Mouse (Mus musculus) kidney, adult 9 months (tissue): ENCODE measurements around the gene Ehbp1.

Experiments
- DNase-seq: peaks from one replicate; pipeline ENCODE4 v3.0.0; 2022

Ehbp1 gene

DNA sequence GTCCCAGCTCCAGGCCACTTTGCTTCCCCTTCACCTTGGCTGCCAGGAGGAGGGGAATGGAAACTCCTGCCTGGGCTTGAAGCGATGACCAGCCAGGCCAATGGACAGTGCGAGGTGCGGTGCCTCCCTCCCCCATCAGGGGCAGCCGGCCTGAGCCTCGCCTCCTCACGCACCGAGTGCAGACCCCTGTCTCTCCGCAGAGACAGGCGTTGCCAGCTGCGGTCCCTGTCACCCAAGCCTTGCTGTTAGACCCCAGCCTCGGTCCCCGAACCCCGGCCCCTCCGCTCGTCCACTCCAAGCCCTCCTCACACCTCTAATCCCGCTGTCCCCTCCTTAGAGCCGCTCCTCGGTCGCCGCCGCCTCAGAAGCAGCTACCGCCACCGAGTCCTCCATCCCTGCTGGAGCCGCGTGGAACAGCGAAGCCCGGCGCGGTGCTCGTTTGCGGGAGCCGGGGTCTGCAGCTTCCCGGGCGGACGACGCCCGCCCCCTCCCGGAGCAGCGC lies 55.7 kb downstream of the Ehbp1 start:
- DNase-seq, result peak; percentile 69

DNA sequence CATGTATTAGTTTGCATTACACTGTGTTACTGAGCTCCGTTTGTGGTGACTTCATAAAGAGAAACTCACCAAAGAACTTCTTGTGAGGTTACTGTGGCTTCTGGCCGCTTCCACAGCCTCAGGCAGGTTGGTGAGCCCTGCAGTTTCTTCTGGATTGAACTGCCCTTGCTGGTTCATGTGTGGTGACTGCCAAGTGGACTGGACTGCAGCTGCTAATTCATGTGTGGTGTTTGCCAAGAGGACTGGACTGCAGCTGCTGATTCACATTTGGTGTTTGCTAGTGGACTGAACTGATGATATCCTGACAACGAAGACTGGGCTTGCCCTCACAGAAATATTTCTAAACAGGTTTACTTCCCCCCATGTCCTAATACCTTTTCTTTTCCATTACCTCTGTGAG lies 65.4 kb downstream of the Ehbp1 start:
- no peak for DNase-seq

DNA sequence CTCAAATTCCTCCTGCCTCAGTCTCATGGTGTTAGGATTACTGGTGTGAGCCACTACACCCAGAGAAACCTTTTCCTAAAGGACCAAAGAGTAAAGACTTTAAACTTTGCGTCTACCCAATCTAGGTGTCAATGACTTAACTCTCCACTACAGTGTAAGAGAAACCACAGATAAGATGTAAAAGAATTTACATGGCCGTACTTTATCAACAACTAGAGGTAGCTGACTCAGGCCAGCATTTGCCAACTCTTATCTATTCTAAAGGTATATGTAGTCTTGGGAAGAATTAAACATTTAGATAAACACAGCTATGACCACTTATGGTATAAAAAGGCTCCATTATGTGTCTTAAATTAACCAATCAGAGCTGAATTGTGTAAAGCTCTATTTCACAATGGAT lies 67.9 kb downstream of the Ehbp1 start:
- DNase-seq, result no peak

DNA sequence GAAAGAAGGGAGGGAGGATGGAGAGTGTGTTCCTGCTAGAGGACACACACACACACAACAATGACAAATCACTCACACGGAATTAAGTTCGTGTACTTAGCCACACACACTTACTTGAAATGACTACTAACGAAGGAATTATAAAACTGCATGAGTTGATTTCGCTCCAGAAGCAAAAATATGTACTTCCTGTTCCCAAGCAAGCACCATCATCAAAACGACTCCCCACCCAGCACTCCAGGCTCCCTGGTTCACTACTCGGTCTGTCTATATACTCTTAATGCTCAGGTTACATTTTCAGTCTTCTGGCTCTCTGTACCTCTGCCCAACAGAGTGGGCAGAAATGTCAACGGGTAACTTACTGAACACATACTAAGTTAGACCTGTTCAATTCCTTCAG lies 68.7 kb downstream of the Ehbp1 start:
- DNase-seq, result no peak

DNA sequence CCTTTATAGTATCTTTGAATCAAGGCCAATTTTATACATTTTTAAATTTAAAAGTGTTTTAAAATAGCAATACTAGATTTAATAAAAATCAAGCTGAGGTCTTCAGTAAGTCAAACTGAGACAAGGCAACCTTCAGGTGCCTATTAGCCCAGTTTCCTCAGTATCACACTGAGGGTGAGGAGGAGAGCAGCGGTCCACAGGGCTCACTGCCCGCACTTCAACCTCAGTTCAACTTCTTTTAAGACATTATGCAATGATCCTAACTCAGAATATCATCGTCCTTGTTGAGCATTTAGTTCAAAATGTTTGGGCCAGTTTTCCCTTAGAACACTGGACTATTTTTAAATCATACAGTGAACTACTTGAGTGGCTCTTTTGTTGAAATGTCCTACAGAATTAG lies 70.2 kb downstream of the Ehbp1 start:
- DNase-seq, result peak; percentile 37

DNA sequence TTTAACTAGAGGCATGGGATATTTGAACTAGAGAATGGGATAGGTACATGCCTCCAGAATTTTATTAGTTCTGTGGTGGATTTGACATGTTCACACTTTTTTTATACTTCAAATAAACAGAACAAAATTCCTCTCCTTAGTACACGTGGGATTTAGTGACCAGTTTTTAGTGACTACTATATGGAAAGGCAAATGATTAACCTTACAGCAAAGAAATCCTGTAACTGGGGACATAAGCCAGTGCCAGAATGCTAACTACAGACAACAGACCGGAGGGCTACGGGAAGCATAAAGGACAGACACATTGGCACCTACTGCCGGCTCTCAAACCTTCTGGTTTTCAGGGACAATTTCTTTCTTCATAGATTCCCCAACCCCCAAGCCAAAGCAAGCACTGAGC lies 72.4 kb downstream of the Ehbp1 start:
- peak; percentile 11 for DNase-seq

DNA sequence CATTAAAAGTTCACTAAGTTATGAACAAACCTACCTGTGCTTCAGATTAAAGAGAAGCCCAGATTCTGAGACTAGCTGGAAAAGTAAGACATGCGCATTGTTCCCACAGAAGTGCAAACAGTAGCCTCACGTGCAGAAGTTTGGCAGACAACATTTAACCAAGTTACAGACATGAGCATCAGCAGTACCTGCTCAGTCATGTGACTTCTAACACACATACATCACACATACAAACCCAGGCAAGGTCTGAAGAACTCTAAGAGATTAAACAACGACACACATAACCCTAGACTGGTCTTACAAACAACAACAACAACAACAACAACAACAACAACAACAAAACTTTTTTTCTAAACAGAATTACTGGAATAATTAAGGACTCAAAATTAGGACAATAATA lies 72.9 kb downstream of the Ehbp1 start:
- no peak for DNase-seq

DNA sequence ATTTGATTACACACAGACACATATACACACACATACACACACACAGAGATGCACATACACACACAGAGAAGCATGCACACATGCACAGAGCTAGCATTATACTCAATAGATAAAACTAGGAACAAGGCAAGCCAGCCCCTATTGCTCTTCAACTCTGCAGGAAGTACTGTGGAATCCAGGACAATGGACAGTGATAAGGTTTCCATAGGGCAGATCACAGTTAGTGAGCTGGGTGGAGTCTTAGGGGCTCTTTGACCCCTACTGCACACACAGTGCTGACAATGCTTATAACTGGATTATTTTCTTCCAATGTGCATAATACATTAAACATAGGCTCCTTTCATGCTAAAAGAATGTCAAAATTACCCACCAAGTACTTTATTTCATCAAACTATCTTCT lies 75.1 kb downstream of the Ehbp1 start:
- DNase-seq, result no peak

DNA sequence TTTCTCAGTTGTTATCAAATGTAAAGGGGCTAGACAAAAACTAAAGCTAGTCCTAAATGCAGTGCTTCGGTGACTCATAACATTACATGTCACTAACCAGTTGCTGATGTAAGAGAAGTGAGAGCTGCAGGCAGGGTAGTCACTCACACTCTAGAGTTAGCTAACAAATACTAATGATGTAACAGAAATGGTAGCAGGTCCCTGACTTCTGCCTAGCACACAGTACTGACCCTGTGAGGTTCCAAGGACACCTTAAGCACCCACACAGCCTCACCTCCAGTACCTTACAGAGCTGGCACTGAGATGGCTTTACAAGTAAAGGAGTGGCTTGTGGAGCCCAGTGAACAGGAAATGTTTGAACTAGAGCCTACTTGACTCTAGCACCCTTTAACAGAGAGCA lies 86.7 kb downstream of the Ehbp1 start:
- DNase-seq, result no peak

DNA sequence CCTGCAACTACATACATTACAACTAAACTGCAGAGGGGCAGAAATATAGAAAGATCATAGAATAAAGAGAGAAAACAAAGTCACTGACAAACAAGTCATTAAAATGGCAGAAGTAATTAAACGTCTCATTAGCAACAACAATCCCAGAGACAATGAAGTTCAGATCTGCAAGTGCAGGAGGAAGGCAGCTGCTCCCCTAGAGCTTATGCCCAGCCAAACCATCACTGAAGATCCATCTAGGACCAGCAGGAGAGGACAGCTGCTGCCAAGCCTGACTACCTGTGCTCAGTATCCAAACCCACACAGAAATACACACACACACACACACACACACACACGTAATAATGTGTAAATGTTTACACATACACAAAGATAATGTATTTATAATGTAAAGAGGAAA lies 92.7 kb downstream of the Ehbp1 start:
- DNase-seq, result no peak

DNA sequence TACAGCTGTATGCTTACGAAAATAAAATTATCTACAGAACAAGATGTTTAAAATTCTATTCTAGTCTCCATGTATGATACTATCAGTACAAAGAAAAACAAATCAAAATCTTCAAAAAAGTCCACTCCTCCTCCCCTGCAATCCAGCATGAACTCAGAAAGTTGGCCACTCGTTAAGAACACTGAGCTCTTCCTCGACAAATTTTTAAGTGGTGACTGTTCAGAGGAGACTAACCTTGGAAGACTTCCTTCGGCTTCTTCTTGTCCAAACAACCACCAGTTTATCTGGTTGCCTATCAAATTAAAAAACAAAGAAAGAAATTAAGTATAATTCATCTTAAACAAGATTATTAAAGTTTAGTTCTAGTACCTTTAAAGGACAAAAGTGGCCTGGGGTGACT lies 94.4 kb downstream of the Ehbp1 start:
- no peak for DNase-seq

DNA sequence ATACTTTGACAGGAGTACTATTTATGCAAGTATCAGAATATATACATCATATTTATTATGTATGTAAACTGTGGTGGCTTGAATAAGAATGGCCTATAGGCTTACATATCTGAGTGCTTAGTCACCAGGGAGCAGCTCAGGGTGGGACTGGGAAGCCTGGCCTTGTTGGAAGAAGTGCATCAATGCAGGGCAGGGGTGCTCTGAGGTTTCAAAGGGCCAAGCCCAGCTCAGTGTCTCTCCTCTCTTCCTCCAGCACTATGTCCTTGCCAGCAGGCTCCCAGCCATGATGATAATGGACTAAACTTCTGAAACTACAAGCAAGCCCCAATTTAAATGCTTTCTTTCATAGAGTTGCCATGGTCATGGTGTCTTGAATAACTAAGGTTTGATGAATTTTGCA lies 95.0 kb downstream of the Ehbp1 start:
- no peak for DNase-seq

DNA sequence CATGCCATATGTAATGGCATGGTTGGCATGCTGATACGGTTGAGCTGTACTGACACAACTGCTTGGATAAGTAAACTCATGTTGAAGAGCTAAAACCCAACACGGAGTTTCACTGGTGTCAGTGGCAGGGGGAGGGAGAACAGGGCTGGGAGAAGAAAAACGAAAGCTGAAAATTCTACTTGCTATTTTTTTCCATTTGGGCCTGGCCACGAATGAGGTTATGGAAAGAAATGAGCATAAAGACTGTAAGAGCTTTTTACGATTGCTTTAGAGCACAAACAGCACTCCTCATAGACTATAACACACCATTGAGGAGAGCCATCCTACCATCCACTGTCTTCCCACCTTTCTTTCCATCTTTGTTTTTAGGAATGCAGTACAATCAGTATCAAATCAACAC lies 106.5 kb downstream of the Ehbp1 start:
- DNase-seq, result no peak

DNA sequence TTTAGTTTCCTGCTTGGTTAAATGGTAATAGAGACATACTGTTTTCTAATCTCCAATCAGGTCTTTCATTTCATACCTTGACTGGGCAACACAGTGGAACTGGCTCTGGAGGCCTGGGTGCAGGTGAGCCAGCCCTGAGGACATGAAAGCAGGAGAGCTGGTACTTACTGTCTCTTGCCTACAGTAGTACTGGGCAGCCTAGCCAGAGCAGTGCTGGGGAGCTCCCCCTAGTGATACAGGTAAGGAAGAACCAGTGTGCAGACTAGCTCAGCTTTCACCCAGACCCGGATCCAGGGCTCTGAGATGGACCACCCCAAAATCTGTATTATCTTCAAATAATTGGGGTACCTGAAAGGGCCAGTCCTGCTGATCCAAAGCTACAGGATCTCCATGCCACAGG lies 107.4 kb downstream of the Ehbp1 start:
- peak; percentile 36 for DNase-seq

DNA sequence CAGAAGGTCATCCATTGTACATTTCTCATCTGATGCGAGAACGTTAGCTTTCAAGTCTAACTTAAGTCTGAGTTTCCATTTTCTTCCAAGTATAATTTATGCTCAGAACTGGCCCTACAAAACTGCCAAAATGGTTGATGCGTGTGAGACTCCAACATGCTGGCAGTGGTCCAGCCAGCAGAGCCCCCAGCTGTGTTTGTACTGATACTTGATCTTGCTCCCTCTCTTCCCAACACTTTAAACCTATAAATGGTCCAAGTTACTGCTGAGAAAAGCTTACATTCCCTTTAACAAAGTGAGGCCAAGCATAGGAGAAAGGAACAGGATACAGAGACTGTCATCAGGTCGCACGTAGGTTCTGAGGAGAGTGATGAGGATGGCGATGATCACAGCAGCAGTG lies 111.2 kb downstream of the Ehbp1 start:
- DNase-seq, result no peak

DNA sequence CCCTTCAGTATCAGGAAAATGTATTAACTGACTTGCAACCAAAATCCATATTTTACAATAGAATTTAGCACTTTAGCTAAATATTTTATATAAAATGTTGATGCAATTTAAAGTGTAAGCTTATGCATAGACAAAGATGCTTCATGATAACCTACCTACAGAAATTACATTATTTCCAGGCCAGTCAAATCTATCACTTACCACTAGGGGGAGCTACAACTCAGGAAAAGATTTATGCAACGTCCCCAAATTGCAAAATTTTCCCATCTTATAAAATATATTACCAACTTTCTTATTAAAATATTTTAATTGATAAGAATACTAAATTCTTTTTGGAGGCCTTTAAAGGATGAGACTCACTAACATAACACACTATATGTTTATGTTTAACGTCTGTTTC lies 116.5 kb downstream of the Ehbp1 start:
- DNase-seq, result peak; percentile 39

DNA sequence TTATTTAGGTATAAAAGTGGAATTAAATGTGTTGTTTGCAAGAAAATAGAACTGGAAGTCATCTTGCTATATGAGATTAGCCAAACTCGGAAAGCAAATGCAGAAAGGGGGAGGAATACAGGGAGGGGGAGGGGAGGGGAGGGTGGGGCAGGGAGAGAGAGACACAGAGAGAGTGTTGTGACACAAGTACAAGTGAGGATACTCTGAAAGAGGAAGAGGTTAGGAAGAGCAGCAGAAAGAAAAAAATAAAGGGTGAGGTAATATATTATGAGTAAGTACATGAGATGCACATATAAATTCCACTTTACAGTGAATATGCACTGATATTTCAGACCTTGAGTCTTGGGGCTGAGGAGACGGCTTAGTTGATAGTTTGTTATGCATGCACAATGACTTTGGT lies 123.9 kb downstream of the Ehbp1 start:
- no peak for DNase-seq

DNA sequence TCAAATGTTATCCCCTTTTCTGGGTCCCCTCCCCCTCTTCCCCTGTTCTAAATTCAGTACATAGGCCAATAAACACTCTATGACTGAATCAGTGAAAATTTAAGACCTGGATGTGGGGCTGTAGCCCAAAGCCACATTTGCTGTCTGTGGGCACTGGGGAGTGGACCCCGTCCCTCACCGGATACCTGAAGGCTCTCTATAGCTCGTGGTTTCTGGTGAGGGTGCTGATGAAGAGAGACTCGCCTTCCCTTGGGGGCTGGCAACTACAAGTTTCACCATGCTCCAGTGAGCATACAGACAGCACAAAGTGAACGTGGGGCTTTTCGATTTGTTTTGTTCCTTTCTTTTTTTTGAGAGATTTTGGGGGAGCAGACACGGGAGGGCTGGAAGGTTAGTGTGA lies 125.2 kb downstream of the Ehbp1 start:
- DNase-seq, result no peak

DNA sequence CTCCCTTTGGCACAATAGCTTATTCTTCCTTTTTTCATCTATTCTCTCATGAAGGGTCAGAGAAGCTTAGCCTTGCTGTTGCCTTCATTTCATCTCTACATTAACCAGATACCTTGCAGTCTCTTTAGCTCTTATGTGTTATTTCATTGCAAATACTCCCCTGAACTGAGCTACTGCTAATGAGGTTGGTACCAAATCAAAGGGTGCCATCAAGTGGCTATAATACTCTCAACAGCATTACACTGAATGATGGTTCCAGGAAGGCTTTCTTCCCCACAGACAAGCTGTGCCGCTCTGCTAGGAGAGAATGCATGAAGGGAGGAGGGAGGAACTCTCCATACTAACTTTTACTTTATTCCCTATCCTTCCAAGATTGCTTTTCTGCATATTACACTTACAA lies 135.5 kb downstream of the Ehbp1 start:
- peak; percentile 49 for DNase-seq

DNA sequence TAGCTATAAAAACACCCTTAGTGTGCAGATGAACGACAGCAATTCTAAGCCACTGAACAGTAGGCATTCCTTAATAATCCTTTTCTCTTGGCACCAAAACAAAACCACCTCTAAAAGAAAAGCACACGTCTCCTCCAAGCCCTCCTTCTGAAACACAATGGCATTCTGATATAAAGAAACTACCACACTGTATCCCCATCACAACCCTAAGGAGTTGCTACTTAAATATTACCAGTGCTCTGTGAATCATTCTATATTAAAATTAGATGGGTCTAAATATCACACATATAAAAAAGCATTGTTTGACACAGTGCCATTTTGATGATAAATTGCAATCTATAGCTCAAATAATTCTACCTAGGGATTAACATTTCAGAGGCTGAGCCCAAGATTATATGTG lies 135.9 kb downstream of the Ehbp1 start:
- DNase-seq, result no peak

DNA sequence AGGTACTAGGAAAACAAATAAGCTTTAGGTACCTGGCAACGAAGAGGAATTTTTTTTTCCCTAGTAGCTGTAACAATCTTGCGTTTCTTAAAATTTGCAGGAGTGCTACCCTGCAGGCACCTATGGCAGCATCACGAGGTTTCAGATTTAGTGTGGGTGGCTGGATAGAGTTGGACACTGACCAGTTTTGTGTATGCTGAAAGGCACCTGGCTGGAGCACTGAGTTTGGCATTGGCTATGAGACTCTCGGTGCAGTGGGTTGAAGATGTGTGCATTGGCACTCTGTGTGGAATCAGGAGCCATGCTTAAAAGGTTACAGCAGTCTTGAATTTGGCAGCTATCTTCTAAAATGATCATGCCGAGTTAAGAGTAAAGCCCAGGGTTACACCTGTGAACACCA lies 138.7 kb downstream of the Ehbp1 start:
- no peak for DNase-seq

DNA sequence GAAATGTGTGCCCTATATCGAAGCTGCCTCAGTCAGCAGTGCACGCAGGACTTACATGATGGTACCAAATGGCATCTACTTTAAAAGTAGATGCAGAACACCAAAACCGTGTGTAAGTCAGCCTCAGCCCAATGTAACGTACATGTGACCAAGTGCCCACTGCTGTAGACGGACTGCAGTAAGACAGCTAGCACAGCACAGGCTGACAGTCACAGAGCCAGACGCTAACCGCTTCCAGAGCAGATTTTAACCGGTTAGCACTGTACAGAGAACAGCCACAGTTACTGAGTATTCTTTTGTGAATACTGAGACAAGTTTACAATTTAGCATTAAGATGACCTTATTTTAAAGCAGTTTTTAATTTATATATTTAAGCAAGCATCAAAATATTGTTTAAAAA lies 141.0 kb downstream of the Ehbp1 start:
- no peak for DNase-seq

DNA sequence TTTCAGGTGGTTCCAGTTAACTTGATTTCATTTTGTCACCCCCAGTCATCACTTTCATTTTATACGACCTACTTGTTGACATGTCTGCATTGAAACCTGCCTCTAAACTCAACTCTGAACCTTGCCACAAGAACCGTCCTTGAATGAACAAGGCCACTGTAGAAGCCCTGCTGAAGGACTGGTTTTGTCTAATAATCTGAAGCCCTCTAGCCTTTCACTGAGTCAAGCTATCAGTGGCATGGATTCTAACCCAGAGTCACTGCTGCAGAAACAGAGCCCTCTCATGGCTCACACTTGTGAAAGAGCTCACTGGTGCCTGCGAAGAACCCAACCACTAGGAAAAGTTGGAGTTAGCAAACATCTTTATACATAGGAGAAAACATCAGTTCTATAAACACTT lies 142.2 kb downstream of the Ehbp1 start:
- no peak for DNase-seq

DNA sequence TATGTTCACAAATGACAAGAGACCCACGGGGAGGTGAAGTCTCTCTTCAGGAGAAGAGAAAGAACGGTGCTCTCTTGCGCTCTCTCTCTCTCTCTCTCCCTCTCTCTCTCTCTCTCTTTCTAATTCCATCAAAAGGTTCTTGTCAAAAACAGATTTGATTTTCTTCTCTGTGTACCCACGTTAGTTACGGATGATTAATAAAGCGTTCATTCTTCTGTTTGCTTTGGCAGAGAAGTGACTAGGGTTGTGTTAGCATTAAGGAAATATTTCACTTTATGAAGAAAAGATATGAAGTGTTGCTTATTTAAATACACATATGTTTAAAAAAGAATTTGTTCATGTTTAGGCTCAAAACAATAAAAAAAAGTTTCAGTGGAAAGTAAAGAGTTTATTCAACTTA lies 143.7 kb downstream of the Ehbp1 start:
- peak; percentile 71 for DNase-seq

DNA sequence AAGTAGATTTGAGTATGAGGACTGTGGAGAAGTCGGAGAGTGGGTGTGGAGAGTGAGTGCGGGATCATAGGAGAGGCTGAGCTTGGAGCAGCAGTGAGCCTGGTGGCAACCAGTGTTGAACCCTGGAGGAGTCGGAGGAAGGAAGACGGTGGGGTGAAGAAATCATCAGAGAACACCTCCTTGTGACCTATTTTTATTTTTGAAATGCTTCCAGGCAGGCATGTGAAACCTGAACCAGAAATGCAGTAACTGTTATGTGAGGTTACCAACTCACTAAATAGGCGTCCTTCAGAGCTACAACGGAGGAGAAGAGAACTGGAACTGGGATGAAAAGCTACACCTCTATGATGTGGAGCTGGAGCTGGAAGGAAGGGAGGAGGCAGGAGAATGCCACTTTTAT lies 144.2 kb downstream of the Ehbp1 start:
- DNase-seq, result peak; percentile 40

DNA sequence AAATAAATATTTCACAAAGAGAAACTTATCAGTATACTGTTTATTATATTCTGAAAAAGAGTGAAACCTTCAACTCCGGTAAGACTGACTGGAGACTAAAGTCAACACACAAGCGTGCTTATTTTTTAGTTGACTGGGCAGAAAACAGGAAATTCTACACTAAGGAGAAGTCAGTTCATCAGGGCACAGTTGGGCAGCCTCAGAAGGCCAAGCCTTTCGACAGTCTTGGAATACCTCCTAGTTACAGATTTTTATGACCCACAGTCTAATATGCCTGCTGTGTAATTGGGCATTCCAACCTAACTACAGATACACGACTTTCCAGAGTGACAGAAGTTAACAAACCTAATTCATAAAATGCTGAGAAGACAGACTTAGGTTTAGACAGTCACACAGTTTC lies 145.3 kb downstream of the Ehbp1 start:
- peak; percentile 71 for DNase-seq
